Comparison of ENCODE assay signal across 9 mouse cellular contexts in the genomic region with DNA sequence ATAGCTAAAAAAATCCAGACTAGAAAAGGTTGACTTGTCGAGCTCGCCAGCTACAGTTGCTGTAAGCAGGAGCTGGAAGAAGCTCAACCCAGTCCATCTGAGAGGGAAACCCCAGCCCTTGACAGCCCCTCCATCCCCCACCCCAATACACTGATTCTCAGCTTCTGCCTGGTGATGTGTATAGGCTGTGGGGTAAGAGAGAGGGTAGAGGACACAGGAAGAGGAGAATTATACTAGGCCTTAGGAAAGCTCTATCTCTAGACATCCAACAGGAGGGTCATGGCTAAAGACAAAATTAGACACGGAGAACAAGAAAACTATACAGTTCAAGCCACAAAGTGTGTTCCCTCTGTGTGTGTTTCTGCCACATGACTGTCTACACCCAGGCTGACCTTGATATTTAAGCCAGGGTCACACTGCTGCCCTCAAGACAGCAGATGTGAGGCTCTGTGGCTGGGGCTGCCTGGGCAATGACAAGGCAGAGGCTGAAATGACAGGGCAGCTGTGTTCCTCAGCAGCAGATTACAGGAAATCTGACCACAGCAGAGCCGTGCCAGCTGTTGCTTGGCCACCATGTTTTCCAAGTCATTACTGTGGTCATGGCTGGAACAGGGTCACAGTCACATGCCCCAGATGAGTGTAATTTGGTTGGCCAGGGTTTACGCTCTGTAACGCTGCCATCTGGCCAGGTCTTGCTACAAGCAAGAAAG.
DNase-seq lines count a peak whose midpoint lies in the region; ATAC-seq and TF ChIP-seq lines count a peak whose summit lies in the region.
"Had no signal": no experiment of that assay in that cellular context is flagged by ENCODE, and none has a peak within 500 bp of the region (broad histone marks: within the 10 kb centered on the region; RNA-seq: fewer than 3 reads in every experiment).

No protein-coding gene starts in this region.

- no peaks in the 10 kb centered on the region for H3K36me3 ChIP-seq in limb, embryonic 13.5 days
- no peaks in the 10 kb centered on the region for H3K36me3 ChIP-seq in forebrain, embryonic 10.5 days (replicated peaks)

- no peaks in the 10 kb centered on the region for H3K4me1 ChIP-seq in lung, adult 2 months (ENCODE audit: control insufficient read depth, insufficient read depth, low read length)
- 0 out of 2 replicates have a peak, but pooled peaks cover 4% of the 10 kb centered on the region for H3K4me1 ChIP-seq in limb, embryonic 13.5 days
- 0 out of 2 replicates have a peak, but pooled peaks cover 2% of the 10 kb centered on the region for H3K4me1 ChIP-seq in forebrain, embryonic 10.5 days

- H3K4me2 ChIP-seq in limb, embryonic 13.5 days (replicated peaks): no peak overlapping the region

- 65% methylated on average over 6 of the region's 6 CpGs for WGBS in lung, adult 2 months
- WGBS in limb, embryonic 13.5 days: 69% methylated on average over 6 of the region's 6 CpGs
- WGBS in forebrain, embryonic 10.5 days: 86% methylated on average over 6 of the region's 6 CpGs

- no peak for TF ChIP-seq CTCF in lung, adult 2 months (IDR thresholded peaks at IDR 0.05; ENCODE audit: insufficient read depth, low read length)

- no peaks in the 10 kb centered on the region for H3K27me3 ChIP-seq in limb, embryonic 13.5 days
- no peaks in the 10 kb centered on the region for H3K27me3 ChIP-seq in forebrain, embryonic 10.5 days (ENCODE audit: poor library complexity, severe bottlenecking)

- H3K27ac ChIP-seq in limb, embryonic 13.5 days: no peak overlapping the region
- no peak overlapping the region for H3K27ac ChIP-seq in forebrain, embryonic 10.5 days

- no peaks in the 10 kb centered on the region for H3K9me3 ChIP-seq in limb, embryonic 13.5 days
- no peaks in the 10 kb centered on the region for H3K9me3 ChIP-seq in forebrain, embryonic 10.5 days

- DNase-seq in lung, adult 18-20 months: peak; percentile 34 to 41
- no peak for DNase-seq in lung, adult 2 months
- peak; percentile 93 for DNase-seq in gastrocnemius, adult 18-20 months (ENCODE audit: low spot score)
- peak; percentile 36 for DNase-seq in retina, postnatal 1 day
- no peak for DNase-seq in layer of hippocampus, adult 11-12 months (ENCODE audit: low spot score)
- DNase-seq in cerebellum, postnatal 4 days (ENCODE audit: low spot score in 2 of 2): no peak
- no peak for DNase-seq in forebrain, embryonic 10.5 days (ENCODE audit: extremely low spot score, low spot score)
- DNase-seq: thymus, postnatal 36 days had no signal

- ATAC-seq in limb, embryonic 13.5 days (ENCODE audit: low FRiP score, low read depth): peak; percentile 88

- TF ChIP-seq POLR2A in lung, adult 2 months (IDR thresholded peaks at IDR 0.05; ENCODE audit: borderline replicate concordance, extremely low read depth, low read depth, low read length): no peak

- no peak overlapping the region for H3K4me3 ChIP-seq in lung, adult 2 months (replicated peaks; ENCODE audit: extremely low read depth, low read depth, low read length)
- H3K4me3 ChIP-seq in limb, embryonic 13.5 days: no peak overlapping the region
- H3K4me3 ChIP-seq in forebrain, embryonic 10.5 days: no peak overlapping the region

- no peak overlapping the region for H3K9ac ChIP-seq in limb, embryonic 13.5 days

Comparison
In these comparisons a context has a peak if more than half of its experiments do, and no peak if none do; other contexts are left out.
1. DNase-seq: peak in lung, adult 18-20 months (2 of 2), gastrocnemius, adult 18-20 months (single experiment) and retina, postnatal 1 day (single experiment); none in lung, adult 2 months (single experiment), layer of hippocampus, adult 11-12 months (single experiment), cerebellum, postnatal 4 days (0 of 2) and forebrain, embryonic 10.5 days (single experiment).